Mouse (Mus musculus): ENCODE data around the gene Wtap. TPM values are rescaled to one million over a fixed set of nuclear protein-coding genes. Genes with fewer than 3 reads are reported as not detected.

Gene Wtap
- polyA plus RNA-seq, 2 experiments: 24.5 to 51.9 TPM

GRCm38 (mm10) chr17:12925001-12925400 lies 69.0 kb downstream of the Wtap start:
- no peak overlapping the region for H3K9ac ChIP-seq (replicated peaks)
- DNase-seq (ENCODE audit: low read depth in 3 of 3, low spot score in 3 of 3) (peak in 2 of 3 experiments; percentile 17 to 43), ATAC-seq (ENCODE audit: insufficient read depth) (peak; percentile 52)
- H3K9me3 ChIP-seq (ENCODE audit: control insufficient read depth, low read length): no peaks in the 10 kb centered on the region
- 73% methylated on average over 3 of the region's 3 CpGs for WGBS (ENCODE audit: insufficient replicate concordance)
- H3K27ac ChIP-seq: no peak overlapping the region
- H3K27me3 ChIP-seq (ENCODE audit: control insufficient read depth, insufficient read depth, low read length): no peaks in the 10 kb centered on the region
- no peak overlapping the region for H3K4me2 ChIP-seq (ENCODE audit: low read depth)
- no peak for TF ChIP-seq CTCF (IDR thresholded peaks at IDR 0.05; ENCODE audit: low read depth)
- no peak for TF ChIP-seq EP300 (IDR thresholded peaks at IDR 0.05; ENCODE audit: low read depth)
- H3K4me3 ChIP-seq (ENCODE audit: insufficient read depth in 1 of 2, low read depth in 2 of 2, low read length in 2 of 2): no peak overlapping the region
- no peaks in the 10 kb centered on the region for H3K4me1 ChIP-seq (replicated peaks; ENCODE audit: control insufficient read depth in 2 of 2, insufficient read depth in 2 of 2, low read length in 1 of 2)
- H3K36me3 ChIP-seq (replicated peaks; ENCODE audit: control insufficient read depth, insufficient read depth, low read depth): peaks cover 57% of the 10 kb centered on the region

- no peak overlapping the region for H3K9ac ChIP-seq (replicated peaks)
- no peak overlapping the region for H3K4me3 ChIP-seq (ENCODE audit: insufficient read depth in 1 of 2, low read depth in 2 of 2, low read length in 2 of 2)
- TF ChIP-seq CTCF (IDR thresholded peaks at IDR 0.05; ENCODE audit: low read depth): no peak
- no peak for TF ChIP-seq EP300 (IDR thresholded peaks at IDR 0.05; ENCODE audit: low read depth)
- H3K9me3 ChIP-seq (ENCODE audit: control insufficient read depth, low read length): no peaks in the 10 kb centered on the region
- H3K36me3 ChIP-seq (replicated peaks; ENCODE audit: control insufficient read depth, insufficient read depth, low read depth): peaks cover 75% of the 10 kb centered on the region
- no peak overlapping the region for H3K4me2 ChIP-seq (ENCODE audit: low read depth)
- ATAC-seq (ENCODE audit: insufficient read depth): no peak
- no peaks in the 10 kb centered on the region for H3K27me3 ChIP-seq (ENCODE audit: control insufficient read depth, insufficient read depth, low read length)
- 79% methylated on average over 1 of the region's 1 CpGs for WGBS (ENCODE audit: insufficient replicate concordance)
- H3K27ac ChIP-seq: no peak overlapping the region
- no peak for DNase-seq (ENCODE audit: low read depth in 3 of 3, low spot score in 3 of 3)
- H3K4me1 ChIP-seq (replicated peaks; ENCODE audit: control insufficient read depth in 2 of 2, insufficient read depth in 2 of 2, low read length in 1 of 2): peaks cover 2 to 5% of the 10 kb centered on the region in 2 experiments; a peak in 3 of 4 replicates
Observed at GRCm38 (mm10) chr17:12921073-12921472, 72.9 kb downstream of the Wtap start.

Other genes starting within 250 kb of the Wtap start
- gene Igf2r, start 224.5 kb downstream of the Wtap start, polyA plus RNA-seq (2012; rRNA removed): 9.5 and 12.6 TPM in 2 replicates
- 12.8 and 14.8 TPM in 2 replicates for gene Igf2r, start 224.5 kb downstream of the Wtap start, polyA plus RNA-seq (2014; fragmentation: Nextera tagmentation; extraction: Ambion mirVana)
- 0.08 and 0.16 TPM in 2 replicates for gene Mas1, start 126.0 kb downstream of the Wtap start, polyA plus RNA-seq (2012; rRNA removed)
- not detected in 2 replicates for gene Mas1, start 126.0 kb downstream of the Wtap start, polyA plus RNA-seq (2014; fragmentation: Nextera tagmentation; extraction: Ambion mirVana)
- not detected in 2 replicates for gene Mrgprh, start 118.1 kb downstream of the Wtap start, polyA plus RNA-seq (2012; rRNA removed)
- not detected in 2 replicates for gene Mrgprh, start 118.1 kb downstream of the Wtap start, polyA plus RNA-seq (2014; fragmentation: Nextera tagmentation; extraction: Ambion mirVana)
- 0.38 and 0.44 TPM in 2 replicates for gene Pnldc1, start 83.9 kb downstream of the Wtap start, polyA plus RNA-seq (2012; rRNA removed)
- gene Pnldc1, start 83.9 kb downstream of the Wtap start, polyA plus RNA-seq (2014; fragmentation: Nextera tagmentation; extraction: Ambion mirVana): 0.15 and 0.50 TPM in 2 replicates
- gene Tcp1, start 78.5 kb downstream of the Wtap start, polyA plus RNA-seq (2012; rRNA removed): 68.1 and 110 TPM in 2 replicates
- 249 and 251 TPM in 2 replicates for gene Tcp1, start 78.5 kb downstream of the Wtap start, polyA plus RNA-seq (2014; fragmentation: Nextera tagmentation; extraction: Ambion mirVana)
- gene Mrpl18, start 77.8 kb downstream of the Wtap start, polyA plus RNA-seq (2012; rRNA removed): 45.5 and 55.4 TPM in 2 replicates
- 107 and 111 TPM in 2 replicates for gene Mrpl18, start 77.8 kb downstream of the Wtap start, polyA plus RNA-seq (2014; fragmentation: Nextera tagmentation; extraction: Ambion mirVana)
- gene Acat3, start 53.6 kb downstream of the Wtap start, polyA plus RNA-seq (2012; rRNA removed): 2.8 and 3.9 TPM in 2 replicates
- gene Acat3, start 53.6 kb downstream of the Wtap start, polyA plus RNA-seq (2014; fragmentation: Nextera tagmentation; extraction: Ambion mirVana): 3.9 and 4.4 TPM in 2 replicates
- gene Acat2, start 33.4 kb downstream of the Wtap start, polyA plus RNA-seq (2012; rRNA removed): 29.2 and 36.3 TPM in 2 replicates
- gene Acat2, start 33.4 kb downstream of the Wtap start, polyA plus RNA-seq (2014; fragmentation: Nextera tagmentation; extraction: Ambion mirVana): 55.4 and 59.3 TPM in 2 replicates
- gene Sod2, start 12.7 kb upstream of the Wtap start, polyA plus RNA-seq (2012; rRNA removed): 40.4 and 105 TPM in 2 replicates
- gene Sod2, start 12.7 kb upstream of the Wtap start, polyA plus RNA-seq (2014; fragmentation: Nextera tagmentation; extraction: Ambion mirVana): 135 and 136 TPM in 2 replicates
- gene Gpr31b, start 58.1 kb upstream of the Wtap start, polyA plus RNA-seq (2012; rRNA removed): not detected in 2 replicates
- 0.11 TPM in 1 of 2 replicates, not detected in the other for gene Gpr31b, start 58.1 kb upstream of the Wtap start, polyA plus RNA-seq (2014; fragmentation: Nextera tagmentation; extraction: Ambion mirVana)
- 0.10 TPM in 1 of 2 replicates, not detected in the other for gene Tcp10b, start 66.9 kb upstream of the Wtap start, polyA plus RNA-seq (2012; rRNA removed)
- gene Tcp10b, start 66.9 kb upstream of the Wtap start, polyA plus RNA-seq (2014; fragmentation: Nextera tagmentation; extraction: Ambion mirVana): not detected in 2 replicates
- gene Unc93a, start 137.6 kb upstream of the Wtap start, polyA plus RNA-seq (2012; rRNA removed): not detected in 2 replicates
- gene Unc93a, start 137.6 kb upstream of the Wtap start, polyA plus RNA-seq (2014; fragmentation: Nextera tagmentation; extraction: Ambion mirVana): not detected in 2 replicates
- gene Smok2a, start 227.0 kb upstream of the Wtap start, polyA plus RNA-seq (2012; rRNA removed): not detected in 2 replicates
- not detected in 2 replicates for gene Smok2a, start 227.0 kb upstream of the Wtap start, polyA plus RNA-seq (2014; fragmentation: Nextera tagmentation; extraction: Ambion mirVana)
- not detected in 2 replicates for gene Smok2b, start 236.1 kb upstream of the Wtap start, polyA plus RNA-seq (2012; rRNA removed)
- gene Smok2b, start 236.1 kb upstream of the Wtap start, polyA plus RNA-seq (2014; fragmentation: Nextera tagmentation; extraction: Ambion mirVana): not detected in 2 replicates